Mouse (Mus musculus): ENCODE results near the gene Gnptab.

DNA sequence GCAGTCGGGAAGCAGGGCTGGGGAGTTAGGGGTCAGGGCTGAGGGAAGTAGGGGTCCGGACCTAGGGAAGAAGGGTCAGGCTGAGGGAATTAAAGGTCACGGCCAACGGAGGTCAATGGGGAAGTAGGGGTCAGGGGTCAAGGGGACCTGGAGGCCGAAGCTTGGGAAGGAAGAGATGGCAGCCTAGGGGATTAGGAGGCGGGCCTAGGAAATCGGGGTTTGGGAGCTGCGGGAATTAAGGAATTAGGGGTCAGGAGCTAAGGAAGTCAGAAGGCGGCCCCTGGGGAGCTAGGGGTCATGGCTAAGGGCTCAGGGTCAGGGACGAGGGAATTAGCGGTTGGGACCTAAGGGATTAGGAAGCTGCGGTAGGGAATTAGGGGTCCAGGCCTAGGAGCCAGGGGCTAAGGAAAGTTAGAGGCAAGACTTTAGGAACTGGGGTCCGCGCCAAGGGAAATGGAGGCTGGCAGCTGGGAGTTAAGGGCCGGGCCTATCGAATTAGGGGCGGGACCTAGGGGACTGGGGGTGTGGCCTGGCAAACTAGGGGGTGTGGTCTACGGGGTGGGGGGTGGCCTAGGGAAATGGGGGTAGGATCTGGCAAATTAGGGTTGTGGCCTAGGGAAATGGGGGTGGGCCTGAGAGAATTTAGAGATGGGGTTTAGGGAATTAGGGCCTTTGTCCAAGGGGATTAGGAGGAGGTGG lies 81.3 kb downstream of the Gnptab start:
- TF ChIP-seq POLR2A (IDR thresholded peaks at IDR 0.05; ENCODE audit: insufficient read length, low read depth), result no peak
- TF ChIP-seq TCF12 (IDR thresholded peaks at IDR 0.05; ENCODE audit: insufficient read depth, poor library complexity, severe bottlenecking), result no peak
- TF ChIP-seq REST (IDR thresholded peaks at IDR 0.05; ENCODE audit: insufficient read depth, insufficient read length), result no peak
- no peak for TF ChIP-seq TCF3 (IDR thresholded peaks at IDR 0.05; ENCODE audit: insufficient read length, low read depth)
- TF ChIP-seq E2F4 (IDR thresholded peaks at IDR 0.05; ENCODE audit: insufficient read depth), result no peak
- TF ChIP-seq POLR2AphosphoS2 (IDR thresholded peaks at IDR 0.05; ENCODE audit: insufficient read length, low read depth), result no peak
- TF ChIP-seq USF1 (IDR thresholded peaks at IDR 0.05; ENCODE audit: low read depth), result no peak
- TF ChIP-seq MYOD1 (IDR thresholded peaks at IDR 0.05; ENCODE audit: control insufficient read depth in 1 of 3, insufficient read length in 2 of 3, low read depth in 2 of 3), result no peak
- no peak for TF ChIP-seq MYOG (IDR thresholded peaks at IDR 0.05; ENCODE audit: control insufficient read depth in 1 of 3, insufficient read depth in 1 of 3, insufficient read length in 2 of 3, low read depth in 2 of 3)
- no peak for TF ChIP-seq MAX (IDR thresholded peaks at IDR 0.05; ENCODE audit: low read depth)

Measured in myocyte (in vitro differentiated cells).